Mouse (Mus musculus) myocyte (in vitro differentiated cells): ENCODE results near the gene Olfr1484. TPM values are rescaled to one million over a fixed set of nuclear protein-coding genes. Genes with fewer than 3 reads are reported as not detected.
"Not testable (repeated sequence)": the region's sequence is repeated elsewhere in the genome, so short reads cannot be mapped to it uniquely, and the experiment has no call there.

Experiments used
- H3K27me3 ChIP-seq: one replicate; pipeline ENCODE4 v1.6.1; 2011; ENCODE audit not compliant: control insufficient read depth, insufficient read depth, insufficient read length
- H3K36me3 ChIP-seq: one replicate; pipeline ENCODE4 v1.6.1; 2011; ENCODE audit not compliant: control insufficient read depth, insufficient read depth
- H3K4me2 ChIP-seq: one replicate; pipeline ENCODE4 v1.6.1; 2011; ENCODE audit warnings: low read depth, control low read depth
- H3K4me3 ChIP-seq: one replicate; pipeline ENCODE4 v1.5.1; 2011; ENCODE audit warnings: mild to moderate bottlenecking, control low read depth, moderate library complexity
- H3K79me2 ChIP-seq: one replicate; pipeline ENCODE4 v1.6.1; 2011; ENCODE audit not compliant: control insufficient read depth, insufficient read depth
- H3ac ChIP-seq: one replicate; pipeline ENCODE4 v1.6.1; 2011; ENCODE audit not compliant: control insufficient read depth, insufficient read length
- CEBPB ChIP-seq: IDR thresholded peaks from 2 replicates; pipeline ENCODE4 v1.6.1; 2011; ENCODE audit warnings: mild to moderate bottlenecking, moderate library complexity; ENCODE audit not compliant: poor library complexity, insufficient read depth, severe bottlenecking
- E2F4 ChIP-seq: IDR thresholded peaks from one replicate; pipeline ENCODE4 v1.6.1; 2011; ENCODE audit warnings: mild to moderate bottlenecking, control low read depth, moderate library complexity; ENCODE audit not compliant: insufficient read depth
- MAX ChIP-seq: IDR thresholded peaks from one replicate; pipeline ENCODE4 v1.6.1; 2011; ENCODE audit warnings: low read depth, mild to moderate bottlenecking, control low read depth
- MYOD1 ChIP-seq, 3 experiments: IDR thresholded peaks; one replicate each; pipeline ENCODE4 v1.6.1; 2011; ENCODE audit warnings: control low read depth in 2 of 3, low read depth in 2 of 3, mild to moderate bottlenecking in 2 of 3, moderate library complexity in 1 of 3; ENCODE audit not compliant: insufficient read length in 2 of 3, control insufficient read depth in 1 of 3
- MYOG ChIP-seq, 3 experiments: IDR thresholded peaks; one replicate each; pipeline ENCODE4 v1.6.1; 2011; ENCODE audit warnings: control low read depth in 2 of 3, low read depth in 2 of 3, mild to moderate bottlenecking in 2 of 3; ENCODE audit not compliant: insufficient read length in 2 of 3, control insufficient read depth in 1 of 3, insufficient read depth in 1 of 3
- POLR2A ChIP-seq: IDR thresholded peaks from one replicate; pipeline ENCODE4 v1.6.1; 2011; ENCODE audit warnings: low read depth, mild to moderate bottlenecking, control low read depth, moderate library complexity; ENCODE audit not compliant: insufficient read length
- POLR2AphosphoS2 ChIP-seq: IDR thresholded peaks from one replicate; pipeline ENCODE4 v1.6.1; 2011; ENCODE audit warnings: low read depth, control low read depth; ENCODE audit not compliant: insufficient read length
- REST ChIP-seq: IDR thresholded peaks from one replicate; pipeline ENCODE4 v1.6.1; 2011; ENCODE audit warnings: mild to moderate bottlenecking, control low read depth, moderate library complexity; ENCODE audit not compliant: insufficient read depth, insufficient read length
- SRF ChIP-seq: IDR thresholded peaks from one replicate; pipeline ENCODE4 v1.6.1; 2011; ENCODE audit warnings: low read depth; ENCODE audit not compliant: control insufficient read depth, insufficient read length
- TCF12 ChIP-seq: IDR thresholded peaks from one replicate; pipeline ENCODE4 v1.6.1; 2011; ENCODE audit warnings: mild to moderate bottlenecking, control low read depth; ENCODE audit not compliant: poor library complexity, insufficient read depth, severe bottlenecking
- TCF3 ChIP-seq: IDR thresholded peaks from one replicate; pipeline ENCODE4 v1.6.1; 2011; ENCODE audit warnings: low read depth, control low read depth; ENCODE audit not compliant: insufficient read length
- USF1 ChIP-seq: IDR thresholded peaks from one replicate; pipeline ENCODE4 v1.6.1; 2011; ENCODE audit warnings: low read depth, mild to moderate bottlenecking, control low read depth, moderate library complexity
- polyA plus RNA-seq: library from polyadenylated mRNA; unstranded; fragments of >200 nt; fragmentation: generic; extraction: Trizol; gene quantifications from one replicate; pipeline ENCODE4 v1.2.1, GENCODE M21; 2012; ENCODE audit warnings: missing spikeins

Gene Olfr1484
- not detected for polyA plus RNA-seq

- no peaks in the 10 kb centered on the region for H3K36me3 ChIP-seq
- H3K27me3 ChIP-seq = no peaks in the 10 kb centered on the region
- H3ac ChIP-seq = no peak within 1 kb of the TSS
- TF ChIP-seq MYOD1 (IDR thresholded peaks at IDR 0.05; ENCODE audit: control insufficient read depth in 1 of 3, insufficient read length in 2 of 3, low read depth in 2 of 3) (no peak), POLR2A (no peak), E2F4 (no peak), MYOG (IDR thresholded peaks at IDR 0.05; ENCODE audit: control insufficient read depth in 1 of 3, insufficient read depth in 1 of 3, insufficient read length in 2 of 3, low read depth in 2 of 3) (no peak), TCF3 (no peak), REST (no peak), SRF (no peak), CEBPB (no peak), TCF12 (no peak), USF1 (no peak), MAX (no peak), POLR2AphosphoS2 (no peak)
- H3K79me2 ChIP-seq = no peaks in the 10 kb centered on the region
- no peak within 1 kb of the TSS for H3K4me3 ChIP-seq
- H3K4me2 ChIP-seq = no peak within 1 kb of the TSS
Measured at GRCm38 (mm10) chr19:13583211-13583610, at the start of gene Olfr1484. Gene Olfr1484 (plus strand): TSS chr19:13583511.

GRCm38 (mm10) chr19:13617075-13617474 is 33.8 kb downstream of the Olfr1484 start, which contains the start of gene Olfr1487:
Gene Olfr1487 (plus strand): TSS chr19:13617375.
- not testable (repeated sequence) for H3ac ChIP-seq, H3K27me3 ChIP-seq, H3K4me3 ChIP-seq, H3K36me3 ChIP-seq, H3K4me2 ChIP-seq, H3K79me2 ChIP-seq

GRCm38 (mm10) chr19:13631321-13631720 is 48.0 kb downstream of the Olfr1484 start, which contains the start of gene Olfr1489:
Gene Olfr1489 (plus strand): TSS chr19:13631621.
- no peak for TF ChIP-seq CEBPB
- no peak for TF ChIP-seq REST
- no peak for TF ChIP-seq TCF3
- no peak for TF ChIP-seq POLR2AphosphoS2
- no peak for TF ChIP-seq USF1
- H3K79me2 ChIP-seq = no peaks in the 10 kb centered on the region
- H3K27me3 ChIP-seq = no peaks in the 10 kb centered on the region
- H3K36me3 ChIP-seq = no peaks in the 10 kb centered on the region
- H3K4me3 ChIP-seq = no peak within 1 kb of the TSS
- no peak within 1 kb of the TSS for H3ac ChIP-seq
- no peak within 1 kb of the TSS for H3K4me2 ChIP-seq

Other genes starting within 250 kb of the Olfr1484 start
- not detected for gene Olfr1466, start 244.6 kb upstream of the Olfr1484 start, polyA plus RNA-seq
- gene Olfr1467, start 221.3 kb upstream of the Olfr1484 start, polyA plus RNA-seq = not detected
- gene Olfr1469, start 175.7 kb upstream of the Olfr1484 start, polyA plus RNA-seq = not detected
- gene Olfr1471, start 140.1 kb upstream of the Olfr1484 start, polyA plus RNA-seq = not detected
- gene Olfr1472, start 127.4 kb upstream of the Olfr1484 start, polyA plus RNA-seq = not detected
- gene Olfr1474, start 113.9 kb upstream of the Olfr1484 start, polyA plus RNA-seq = not detected
- gene Olfr1475, start 103.3 kb upstream of the Olfr1484 start, polyA plus RNA-seq = not detected
- gene Olfr1477, start 83.0 kb upstream of the Olfr1484 start, polyA plus RNA-seq = not detected
- gene Olfr1480, start 55.6 kb upstream of the Olfr1484 start, polyA plus RNA-seq = not detected
- not detected for gene Olfr1487, start 33.9 kb downstream of the Olfr1484 start, polyA plus RNA-seq
- not detected for gene Olfr1489, start 48.1 kb downstream of the Olfr1484 start, polyA plus RNA-seq
- gene Olfr1490, start 67.6 kb downstream of the Olfr1484 start, polyA plus RNA-seq = not detected
- gene Olfr1491, start 113.8 kb downstream of the Olfr1484 start, polyA plus RNA-seq = not detected
- not detected for gene Olfr1493-ps1, start 139.8 kb downstream of the Olfr1484 start, polyA plus RNA-seq
- not detected for gene Olfr1494, start 156.2 kb downstream of the Olfr1484 start, polyA plus RNA-seq
- not detected for gene Olfr1495, start 181.1 kb downstream of the Olfr1484 start, polyA plus RNA-seq
- not detected for gene Olfr1496, start 194.4 kb downstream of the Olfr1484 start, polyA plus RNA-seq
- gene Olfr1497, start 214.7 kb downstream of the Olfr1484 start, polyA plus RNA-seq = not detected
- not detected for gene Olfr1499, start 235.9 kb downstream of the Olfr1484 start, polyA plus RNA-seq
- gene Olfr1500, start 247.0 kb downstream of the Olfr1484 start, polyA plus RNA-seq = not detected